Mouse (Mus musculus): ENCODE measurements around the gene Fam162a.

DNA sequence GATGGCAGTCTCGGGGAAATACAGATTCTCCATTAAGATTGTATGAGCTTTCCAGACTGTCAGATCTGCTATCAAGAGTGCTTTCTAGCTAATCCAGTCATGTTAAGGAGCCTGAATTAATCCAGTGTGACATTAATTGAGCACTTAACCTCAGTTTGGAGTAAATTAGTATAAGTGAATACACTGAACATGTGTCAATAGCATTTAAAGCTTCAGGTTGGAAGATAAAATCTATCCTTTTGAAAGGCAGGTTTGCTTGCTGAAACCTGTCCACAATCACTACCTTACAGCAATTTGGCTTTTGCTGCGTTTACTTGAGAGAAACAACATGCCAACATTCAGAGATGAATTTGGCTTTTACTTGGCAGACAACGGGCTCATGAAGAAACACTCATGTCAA is 22.7 kb upstream of the Fam162a start:
- TF ChIP-seq CTCF (IDR thresholded peaks at IDR 0.05; ENCODE audit: control insufficient read depth, insufficient read depth, insufficient read length) (no peak), MAX (IDR thresholded peaks at IDR 0.05) (no peak), CEBPB (IDR thresholded peaks at IDR 0.05; ENCODE audit: low read depth) (no peak), MYOG (IDR thresholded peaks at IDR 0.05; ENCODE audit: control insufficient read depth, extremely low read depth, insufficient read length) (no peak), FOSL1 (IDR thresholded peaks at IDR 0.05; ENCODE audit: insufficient read depth, low read length, poor library complexity, severe bottlenecking) (no peak), MYOD1 (IDR thresholded peaks at IDR 0.05; ENCODE audit: control insufficient read depth, insufficient read length, low read depth) (no peak), USF1 (IDR thresholded peaks at IDR 0.05; ENCODE audit: low read depth) (no peak)

Measured in C2C12 (cell line).